Mouse (Mus musculus): Measurements from ENCODE around the gene Gm12830.

Gene Gm12830

GRCm38 (mm10) chr4:114821567-114822192 is at the start of gene Gm12830:
Gene Gm12830, plus strand, starts transcription at chr4:114821722.
- in situ Hi-C loops (cut with MboI, MseI), result no loop called here

GRCm38 (mm10) chr4:114773316-114773715 is 48.2 kb upstream of the Gm12830 start:
- in situ Hi-C loops (cut with MboI, MseI), result no loop called here

GRCm38 (mm10) chr4:114777625-114778202 is 43.8 kb upstream of the Gm12830 start:
- in situ Hi-C loops (cut with MboI, MseI), result no loop called here

DNA sequence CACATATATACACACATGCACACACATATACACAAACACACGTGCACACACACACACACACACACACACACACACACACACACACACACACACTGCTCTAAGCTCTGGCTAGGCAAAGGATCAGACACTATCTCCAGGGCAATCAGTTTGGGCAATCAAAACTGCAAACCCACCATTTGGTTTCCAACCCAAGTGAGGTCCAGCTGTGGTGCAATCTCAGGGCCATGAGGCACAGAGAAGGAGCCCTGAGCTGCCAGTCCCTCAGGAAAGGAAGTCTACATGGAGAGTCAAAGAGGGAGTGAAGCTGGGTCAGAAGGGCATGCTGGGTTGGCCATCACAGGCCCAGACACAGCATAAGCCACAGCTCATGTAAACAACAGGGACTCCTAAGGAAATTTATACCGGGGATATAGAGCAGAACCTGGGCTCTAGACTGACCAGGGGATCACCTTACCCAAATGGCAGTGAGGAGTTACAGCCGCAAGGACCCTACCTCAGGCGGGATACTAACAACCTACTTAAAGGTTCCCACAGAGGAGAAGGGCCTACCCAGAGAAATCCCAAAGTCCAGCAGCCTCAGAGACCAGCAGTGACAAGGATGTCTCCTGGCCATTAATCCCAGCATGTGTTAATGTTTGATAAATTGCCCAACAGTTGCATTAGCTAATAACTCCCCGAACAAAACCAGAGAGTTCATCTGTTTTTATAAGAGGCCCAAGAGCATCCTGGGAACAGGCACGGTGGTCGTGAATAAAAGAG is 42.6 kb upstream of the Gm12830 start:
- in situ Hi-C loops (cut with MboI, MseI), result no loop called here

DNA sequence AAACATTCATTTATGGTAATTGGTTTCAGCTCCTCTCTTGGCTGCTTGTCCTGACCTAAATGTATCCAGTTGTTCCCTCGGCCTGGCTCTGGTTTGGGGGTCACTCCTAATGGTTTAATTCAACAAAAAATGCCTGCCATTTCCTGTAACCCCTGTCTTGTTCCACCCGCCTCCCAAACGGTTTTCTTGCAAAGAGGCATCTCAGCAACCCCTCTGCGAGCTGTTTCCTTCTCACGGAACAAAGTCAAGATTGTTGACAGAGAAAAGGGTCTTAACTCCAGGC is 42.1 kb upstream of the Gm12830 start:
- in situ Hi-C loops (cut with MboI, MseI), result no loop called here

DNA sequence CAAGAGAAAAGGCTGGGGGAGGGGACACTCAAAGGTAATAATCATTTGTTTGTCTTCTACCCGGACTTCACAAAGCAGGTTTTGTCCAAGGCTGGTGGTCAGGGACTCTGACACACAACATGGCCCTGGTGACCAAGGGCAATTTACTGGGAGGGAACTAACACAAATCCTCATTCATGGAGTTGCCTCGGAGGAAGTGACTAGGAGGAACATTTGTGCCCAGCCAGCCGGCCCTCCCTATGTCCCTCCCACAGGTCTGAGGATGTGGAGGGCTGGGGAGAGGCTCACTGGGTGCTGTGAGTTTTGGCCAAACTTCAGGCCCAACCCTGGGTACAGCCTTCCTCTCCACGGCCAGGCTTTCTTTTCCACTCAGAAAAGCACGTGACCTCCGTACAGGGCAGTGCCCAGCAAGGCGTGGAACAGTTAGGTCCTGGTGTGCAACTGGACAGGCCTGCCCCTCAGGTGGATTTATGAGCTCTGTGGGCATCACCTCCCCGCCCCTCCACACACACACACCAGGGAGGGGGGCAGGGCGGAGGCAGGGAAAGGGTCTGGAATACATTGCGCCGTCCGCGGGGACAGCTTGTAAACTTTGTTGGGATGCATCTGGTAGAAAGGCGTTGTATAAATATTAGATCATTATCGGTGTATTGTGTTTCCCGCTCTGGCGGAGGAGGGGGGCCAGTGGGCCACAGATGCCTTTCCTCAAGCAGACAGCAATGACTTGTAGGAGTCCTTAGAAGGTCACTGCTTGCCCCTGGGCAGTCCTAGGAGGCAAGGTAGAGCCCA is 41.6 kb upstream of the Gm12830 start:
- in situ Hi-C loops (cut with MboI, MseI), result no loop called here

- in situ Hi-C loops (cut with MboI, MseI), result no loop called here
These were observed 38.7 kb upstream of the Gm12830 start for GRCm38 (mm10) chr4:114782851-114783250.

DNA sequence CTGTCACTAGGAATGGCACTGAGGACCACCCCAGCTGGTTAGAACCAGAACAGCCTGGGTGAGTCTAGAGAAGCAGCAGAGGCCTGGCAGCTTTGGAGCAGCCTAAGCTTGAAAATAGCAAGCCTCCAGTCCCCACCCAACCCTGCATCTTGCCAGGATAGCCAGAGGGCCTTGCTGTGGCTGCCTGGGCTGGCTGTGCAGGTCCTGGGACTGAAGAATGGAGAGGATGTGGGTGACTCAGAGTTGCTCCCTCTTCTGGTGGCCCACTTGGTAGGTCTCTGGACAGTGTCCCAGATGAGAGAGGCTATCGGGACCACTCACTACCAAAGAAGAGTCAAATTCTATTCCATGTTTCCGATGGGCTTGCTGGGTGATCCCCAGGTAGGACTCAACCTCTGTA is 36.8 kb upstream of the Gm12830 start:
- in situ Hi-C loops (cut with MboI, MseI), result no loop called here

- in situ Hi-C loops (cut with MboI, MseI), result no loop called here
These were observed 32.7 kb upstream of the Gm12830 start for GRCm38 (mm10) chr4:114788856-114789255.

DNA sequence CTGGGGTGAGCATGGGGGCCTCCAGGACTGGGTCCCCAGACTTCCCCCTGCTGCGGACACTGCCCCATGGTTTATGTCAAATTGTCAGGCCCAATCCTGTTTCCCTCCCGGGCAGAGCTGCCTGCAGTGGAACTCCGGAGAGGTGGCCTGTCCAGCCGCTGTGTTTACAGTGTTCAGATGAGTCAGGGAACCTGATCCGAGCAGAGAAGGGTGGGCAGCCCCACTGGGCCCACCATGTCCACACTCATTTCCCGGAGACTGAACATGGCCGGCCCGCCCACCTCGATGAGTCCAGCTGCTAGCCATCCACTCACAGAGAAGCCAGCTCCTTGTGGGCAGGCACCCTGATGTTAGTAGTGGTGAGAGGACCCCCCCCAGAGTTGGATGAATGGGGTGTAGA is 29.9 kb upstream of the Gm12830 start:
- in situ Hi-C loops (cut with MboI, MseI), result no loop called here

GRCm38 (mm10) chr4:114793836-114794235 is 27.7 kb upstream of the Gm12830 start:
- in situ Hi-C loops (cut with MboI, MseI), result no loop called here

GRCm38 (mm10) chr4:114797254-114797914 is 24.1 kb upstream of the Gm12830 start:
- in situ Hi-C loops (cut with MboI, MseI), result no loop called here

- in situ Hi-C loops (cut with MboI, MseI), result no loop called here
These were observed 23.4 kb upstream of the Gm12830 start for GRCm38 (mm10) chr4:114798041-114798624.

- in situ Hi-C loops (cut with MboI, MseI), result no loop called here
These were observed 17.4 kb upstream of the Gm12830 start for GRCm38 (mm10) chr4:114804096-114804495.

- in situ Hi-C loops (cut with MboI, MseI), result no loop called here
These were observed 2.4 kb upstream of the Gm12830 start for GRCm38 (mm10) chr4:114818963-114819702.

DNA sequence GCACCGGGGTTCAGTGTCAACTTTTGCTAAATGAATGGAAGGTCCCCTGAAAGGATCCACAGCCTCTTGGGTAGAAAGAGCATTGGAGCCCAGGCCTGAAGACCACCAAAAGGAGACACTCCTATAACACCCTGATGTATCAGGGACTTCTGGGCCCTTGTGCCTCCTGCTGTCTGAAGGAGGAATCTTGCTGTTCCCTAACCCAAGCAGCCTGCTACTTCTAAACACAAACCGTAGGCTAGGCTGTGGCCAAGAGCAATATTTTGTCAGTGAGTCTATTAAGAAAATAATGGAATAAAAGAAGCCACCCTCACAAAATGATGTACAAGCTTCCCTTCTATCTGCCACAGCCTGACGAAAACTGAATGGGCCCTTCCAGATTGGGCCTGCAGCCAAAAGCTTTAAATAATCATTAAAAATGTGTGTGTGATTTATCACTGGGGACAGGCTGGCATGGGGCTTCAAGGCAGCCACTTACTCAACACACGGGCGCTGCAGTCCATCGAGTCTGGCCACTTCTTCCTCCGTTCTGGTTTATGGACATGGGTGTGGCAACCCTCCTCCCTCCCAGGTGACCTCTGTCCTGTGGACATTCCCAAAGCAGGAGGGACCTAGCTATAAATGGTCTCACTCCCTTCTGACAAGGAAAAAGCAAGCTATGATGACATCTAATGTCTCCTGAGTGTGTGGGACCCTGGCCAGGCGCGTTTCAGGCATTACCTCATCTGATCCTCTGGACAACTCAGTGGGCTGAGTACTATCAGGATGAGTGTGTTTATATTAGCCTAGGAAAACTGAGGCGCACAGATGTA is 13.5 kb downstream of the Gm12830 start:
- in situ Hi-C loops (cut with MboI, MseI), result no loop called here

DNA sequence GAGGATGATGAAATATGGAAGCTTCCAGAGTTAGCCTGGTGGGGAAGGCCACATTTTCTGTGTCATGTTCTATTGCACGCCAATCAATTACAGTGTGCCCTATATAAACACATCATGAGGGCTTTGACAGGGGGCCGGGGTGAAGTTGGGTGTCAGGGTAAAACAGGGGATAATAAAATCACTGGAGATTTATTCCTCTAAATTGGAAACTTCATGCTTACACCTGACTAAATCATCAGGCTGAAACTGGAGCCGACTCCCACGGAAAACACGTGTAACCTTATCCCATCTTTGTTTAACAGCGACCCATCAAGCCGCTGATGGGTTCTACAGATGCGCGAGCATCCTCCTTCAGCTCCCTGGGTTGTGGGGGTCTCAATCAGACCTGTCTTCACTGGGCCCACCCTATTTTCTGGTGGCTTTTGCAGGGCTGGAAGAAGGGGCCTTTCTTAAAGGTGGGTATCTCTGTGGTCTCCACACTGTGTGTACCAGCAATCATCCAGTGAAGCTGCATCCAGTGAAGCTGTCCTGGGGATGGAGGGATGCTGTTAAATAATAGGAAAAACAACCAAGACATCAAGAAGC is 19.9 kb downstream of the Gm12830 start:
- in situ Hi-C loops (cut with MboI, MseI), result no loop called here

- in situ Hi-C loops (cut with MboI, MseI), result no loop called here
These were observed 20.9 kb downstream of the Gm12830 start for GRCm38 (mm10) chr4:114842376-114842960.

DNA sequence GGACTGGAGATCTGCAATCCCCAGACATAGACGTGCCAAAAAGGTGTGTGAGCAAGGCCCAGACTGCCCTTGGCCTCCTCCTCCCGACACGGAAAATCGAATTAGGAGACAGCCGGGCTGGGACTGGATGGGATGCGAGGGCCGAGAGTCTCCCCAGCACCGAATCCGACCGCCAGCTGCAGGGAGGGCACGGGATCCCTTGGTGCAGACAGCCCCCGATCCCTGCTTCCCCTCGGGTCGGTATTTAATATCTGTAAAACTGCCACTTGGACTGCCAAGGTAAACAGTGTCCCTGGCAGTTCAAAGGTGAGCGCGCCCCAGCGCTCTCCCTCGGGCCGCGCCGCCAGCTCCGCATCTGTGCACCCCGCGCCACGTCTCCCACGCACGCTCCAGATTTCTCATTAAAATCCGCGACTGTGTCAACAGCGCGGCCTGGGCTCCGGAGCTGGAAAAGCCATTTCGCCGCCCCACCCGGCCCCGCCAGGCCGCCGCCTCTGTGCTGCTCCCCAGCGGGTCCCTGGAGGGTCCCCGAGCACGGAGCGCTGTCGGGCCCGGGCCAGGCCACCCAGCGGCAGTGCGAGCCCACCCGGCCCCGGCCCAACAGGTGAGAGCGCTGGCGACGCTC is 21.7 kb downstream of the Gm12830 start:
- in situ Hi-C loops (cut with MboI, MseI), result no loop called here

All from T-helper 1 cell (primary cell).